Mouse (Mus musculus) intestine, postnatal 0 days (tissue): Measurements from ENCODE around the gene Meig1. TPM values are rescaled to one million over a fixed set of nuclear protein-coding genes. Genes with fewer than 3 reads are reported as not detected.

Experiments
- ATAC-seq: fragments of 200-750 bp; cut with Nextera tagmentation; 2 replicates; pipeline ENCODE4 v1.8.0; 2017; ENCODE audit warnings: mild to moderate bottlenecking, moderate TSS enrichment, moderate library complexity
- H3K27ac ChIP-seq: fragments of 300-500 bp; sonication (generic); 2 replicates; pipeline ENCODE4 v1.5.1; 2014; ENCODE audit warnings: mild to moderate bottlenecking, low read depth, low read length, moderate library complexity
- H3K27me3 ChIP-seq: fragments of 300-500 bp; sonication (generic); replicated peaks from 2 replicates; pipeline ENCODE4 v1.6.1; 2014; ENCODE audit warnings: low read length, mixed read lengths; ENCODE audit not compliant: control insufficient read depth, insufficient read depth
- H3K36me3 ChIP-seq: fragments of 300-500 bp; sonication (generic); 2 replicates; pipeline ENCODE4 v1.6.1; 2014; ENCODE audit warnings: mild to moderate bottlenecking, moderate library complexity; ENCODE audit not compliant: control insufficient read depth, insufficient read depth
- H3K4me1 ChIP-seq: fragments of 300-500 bp; sonication (generic); replicated peaks from 2 replicates; pipeline ENCODE4 v1.6.1; 2014; ENCODE audit warnings: antibody characterized with exemption, low read length, mixed read lengths; ENCODE audit not compliant: control insufficient read depth, insufficient read depth
- H3K4me2 ChIP-seq: fragments of 300-500 bp; sonication (generic); replicated peaks from 2 replicates; pipeline ENCODE4 v1.6.1; 2014; ENCODE audit warnings: low read depth, mild to moderate bottlenecking, moderate library complexity
- H3K4me3 ChIP-seq: fragments of 300-500 bp; sonication (generic); 2 replicates; pipeline ENCODE4 v1.5.1; 2014; ENCODE audit warnings: low read depth, low read length
- H3K9ac ChIP-seq: fragments of 300-500 bp; sonication (generic); 2 replicates; pipeline ENCODE4 v1.6.1; 2014; ENCODE audit warnings: mild to moderate bottlenecking, low read depth, low read length
- H3K9me3 ChIP-seq: fragments of 300-500 bp; sonication (generic); 2 replicates; pipeline ENCODE4 v1.6.1; 2016; ENCODE audit warnings: mixed run types; ENCODE audit not compliant: control insufficient read depth
- CTCF ChIP-seq: sonication (generic); IDR thresholded peaks from 2 replicates; pipeline ENCODE4 v1.5.1; 2016; ENCODE audit warnings: low read depth, mild to moderate bottlenecking, control low read depth, antibody characterized with exemption, moderate library complexity
- WGBS: fragments of 180-500 bp; shearing (Covaris S2); extraction: QIAGEN DNeasy Blood & Tissue Kit; methylation state at CpG from one replicate; pipeline ENCODE4 v1.1.7; 2014; 5-methylcytosine and 5-hydroxymethylcytosine counted together
- polyA plus RNA-seq: library from polyadenylated mRNA; unstranded; fragments of >200 nt; fragmentation: Nextera tagmentation; extraction: Ambion mirVana; gene quantifications from 2 replicates; pipeline ENCODE4 v1.2.1, GENCODE M21; 2015

Gene Meig1
- polyA plus RNA-seq, 1 experiment from 2014 or later: 0.43 TPM

DNA sequence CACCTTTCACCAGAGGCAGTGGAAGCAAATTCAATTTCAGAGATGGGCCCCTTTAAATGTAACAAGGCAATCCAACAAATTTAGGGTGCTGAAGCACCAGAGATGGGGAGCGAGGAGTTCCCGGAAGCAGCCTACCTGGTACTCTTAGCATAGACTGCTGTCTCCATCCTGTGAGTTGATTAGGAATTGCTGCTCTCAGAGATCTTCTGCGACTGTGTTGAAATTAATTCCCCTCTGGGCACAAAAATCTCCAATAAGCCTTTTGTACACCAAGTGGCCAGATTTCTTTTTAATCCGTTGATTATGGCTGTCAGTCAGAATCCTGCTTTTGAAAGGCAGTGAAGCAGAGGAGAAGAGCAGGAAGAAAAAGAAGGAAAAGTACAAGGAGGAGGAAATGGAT lies 57.3 kb downstream of the Meig1 start:
- no peak overlapping the region for H3K9ac ChIP-seq
- no peak overlapping the region for H3K4me2 ChIP-seq
- 56% methylated on average over 4 of the region's 4 CpGs for WGBS
- no peaks in the 10 kb centered on the region for H3K27me3 ChIP-seq
- no peak for TF ChIP-seq CTCF
- no peaks in the 10 kb centered on the region for H3K9me3 ChIP-seq
- no peaks in the 10 kb centered on the region for H3K36me3 ChIP-seq
- H3K27ac ChIP-seq: no peak overlapping the region
- no peaks in the 10 kb centered on the region for H3K4me1 ChIP-seq
- no peak for ATAC-seq
- no peak overlapping the region for H3K4me3 ChIP-seq

DNA sequence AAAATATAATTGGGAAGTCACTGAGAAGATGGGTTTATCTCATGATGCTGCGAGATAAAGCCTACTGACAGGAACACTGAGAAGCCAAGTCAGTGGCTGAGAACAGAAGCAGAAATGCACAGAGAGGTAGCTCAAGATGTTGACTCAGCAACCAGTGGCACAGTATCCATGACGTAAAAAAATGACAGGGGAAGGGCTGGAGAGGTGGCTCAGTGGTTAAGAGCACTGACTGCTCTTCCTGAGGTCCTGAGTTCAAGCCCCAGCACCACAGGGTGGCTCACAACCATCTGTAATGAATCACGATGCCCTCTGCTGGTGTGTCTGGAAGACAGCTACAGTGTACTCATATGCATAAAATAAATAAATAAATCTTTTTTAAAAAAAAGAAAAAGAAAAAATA lies 61.4 kb downstream of the Meig1 start:
- Histone ChIP-seq H3K27me3 (no peaks in the 10 kb centered on the region; the same call in 1 of the 2 replicates), H3K36me3 (no peaks in the 10 kb centered on the region), H3K9me3 (no peaks in the 10 kb centered on the region), H3K9ac (no peak overlapping the region), H3K4me1 (0 out of 2 replicates have a peak, but pooled peaks cover 1% of the 10 kb centered on the region), H3K27ac (no peak overlapping the region), H3K4me3 (no peak overlapping the region), H3K4me2 (no peak overlapping the region)
- 83% methylated on average over 3 of the region's 3 CpGs for WGBS
- no peak for TF ChIP-seq CTCF
- no peak for ATAC-seq

Other genes with a start within 250 kb of the Meig1 start
- 20.0 and 21.0 TPM in 2 replicates for gene Nmt2, start 138.4 kb downstream of the Meig1 start, polyA plus RNA-seq
- 15.4 and 15.6 TPM in 2 replicates for gene Rpp38, start 90.0 kb downstream of the Meig1 start, polyA plus RNA-seq
- gene Acbd7, start 86.5 kb downstream of the Meig1 start, polyA plus RNA-seq: 0.40 and 0.63 TPM in 2 replicates
- 2.9 and 3.1 TPM in 2 replicates for gene Olah, start 25.4 kb downstream of the Meig1 start, polyA plus RNA-seq
- 3.5 and 3.9 TPM in 2 replicates for gene Dclre1c, start 1.5 kb upstream of the Meig1 start, polyA plus RNA-seq
- gene Suv39h2, start 52.4 kb upstream of the Meig1 start, polyA plus RNA-seq: 2.8 and 3.1 TPM in 2 replicates
- 0.85 and 0.97 TPM in 2 replicates for gene Gm45902, start 90.1 kb upstream of the Meig1 start, polyA plus RNA-seq
- 39.9 and 41.7 TPM in 2 replicates for gene Hspa14, start 90.2 kb upstream of the Meig1 start, polyA plus RNA-seq
- 0.16 and 0.22 TPM in 2 replicates for gene Cdnf, start 90.4 kb upstream of the Meig1 start, polyA plus RNA-seq
- 17.2 and 21.8 TPM in 2 replicates for gene Fam107b, start 147.8 kb upstream of the Meig1 start, polyA plus RNA-seq